Mouse (Mus musculus): ENCODE data around the gene Kcnj2. TPM values are rescaled to one million over a fixed set of nuclear protein-coding genes. Genes with fewer than 3 reads are reported as not detected.

The Kcnj2 gene
- polyA plus RNA-seq, 1 experiment from 2014 or later: 1.3 TPM

DNA sequence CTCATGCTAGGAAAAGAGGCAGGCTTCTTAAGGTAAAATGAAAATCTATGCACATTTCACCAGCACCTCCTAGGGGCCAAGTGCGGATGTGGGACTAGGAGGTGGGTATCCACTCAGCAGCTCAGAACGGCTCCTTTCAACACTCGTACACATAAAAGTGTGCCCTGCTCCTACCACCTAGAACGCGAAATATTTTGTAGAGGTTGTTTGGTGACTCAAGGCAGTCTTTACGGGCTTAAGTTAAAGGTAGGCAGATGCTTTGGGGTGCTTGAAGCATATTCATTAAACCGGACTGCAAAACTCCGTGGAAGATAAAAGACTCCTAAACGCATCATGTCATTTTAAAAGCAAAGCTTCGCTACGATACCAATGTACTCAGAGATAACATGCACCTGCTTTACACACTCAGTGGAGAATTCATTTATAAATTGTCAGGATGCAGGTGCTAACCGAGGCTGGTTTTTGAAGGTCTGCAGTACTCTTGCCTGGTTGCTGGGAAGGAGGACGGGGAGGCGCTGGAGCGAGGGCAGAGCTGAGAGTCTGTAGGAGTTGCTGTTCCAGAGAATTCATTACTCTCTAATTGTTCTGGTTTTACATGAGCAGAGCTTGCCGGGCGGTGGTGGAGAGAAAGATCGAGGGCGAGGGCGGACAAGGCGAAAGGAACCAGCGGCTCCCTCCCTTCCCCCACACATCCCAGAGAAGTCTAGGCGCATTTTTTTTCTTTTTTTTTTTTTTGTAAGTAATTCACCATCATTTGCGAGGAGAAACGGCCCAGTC, 1.0 kb upstream of the Kcnj2 start:
- Histone ChIP-seq H3K4me1 (0 out of 2 replicates have a peak, but pooled peaks cover 6% of the 10 kb centered on the region), H3K9me3 (no peaks in the 10 kb centered on the region), H3K4me3 (peak overlapping the region; percentile 48), H3K4me2 (replicated peaks) (peak overlapping the region; percentile 82), H3K27ac (no peak overlapping the region), H3K27me3 (replicated peaks) (0 out of 2 replicates have a peak, but pooled peaks cover 3% of the 10 kb centered on the region), H3K36me3 (no peaks in the 10 kb centered on the region), H3K9ac (peak overlapping the region; percentile 33; the same call in 1 of the 2 replicates)
- peak; percentile 14; the same call in 1 of the 2 replicates for ATAC-seq (ENCODE audit: low FRiP score, low read depth)
- under 1% methylated on average over 25 of the region's 25 CpGs for WGBS

DNA sequence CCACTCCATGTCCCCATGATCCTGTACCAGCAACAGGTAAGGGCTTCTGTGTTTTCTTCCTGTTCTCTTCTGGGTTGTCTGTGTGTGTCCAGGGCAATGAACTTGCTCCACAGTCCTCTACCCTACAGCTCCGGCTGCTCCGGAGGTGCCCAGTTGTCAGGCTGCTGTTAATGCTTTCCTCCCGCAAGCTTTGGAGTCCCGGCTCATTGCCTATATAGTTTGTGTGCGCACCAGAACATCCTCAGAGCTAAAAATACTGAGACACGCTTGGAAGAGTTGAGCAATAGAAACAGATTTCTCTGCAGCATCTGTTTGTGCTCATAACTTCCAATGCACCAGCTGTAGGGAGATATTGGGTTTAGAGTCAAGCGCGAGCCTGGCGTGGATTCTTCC, 331 bp downstream of the Kcnj2 start:
- peak; percentile 74 for ATAC-seq (ENCODE audit: low FRiP score, low read depth)
- Histone ChIP-seq H3K9ac (0 out of 2 replicates have a peak overlapping the region, but pooled peaks have one; percentile 0), H3K27me3 (replicated peaks) (0 out of 2 replicates have a peak, but pooled peaks cover 3% of the 10 kb centered on the region), H3K4me1 (0 out of 2 replicates have a peak, but pooled peaks cover 6% of the 10 kb centered on the region), H3K27ac (no peak overlapping the region), H3K4me2 (replicated peaks) (peak overlapping the region; percentile 82), H3K9me3 (no peaks in the 10 kb centered on the region), H3K4me3 (peak overlapping the region; percentile 48), H3K36me3 (no peaks in the 10 kb centered on the region)
- WGBS: 3% methylated on average over 9 of the region's 9 CpGs

DNA sequence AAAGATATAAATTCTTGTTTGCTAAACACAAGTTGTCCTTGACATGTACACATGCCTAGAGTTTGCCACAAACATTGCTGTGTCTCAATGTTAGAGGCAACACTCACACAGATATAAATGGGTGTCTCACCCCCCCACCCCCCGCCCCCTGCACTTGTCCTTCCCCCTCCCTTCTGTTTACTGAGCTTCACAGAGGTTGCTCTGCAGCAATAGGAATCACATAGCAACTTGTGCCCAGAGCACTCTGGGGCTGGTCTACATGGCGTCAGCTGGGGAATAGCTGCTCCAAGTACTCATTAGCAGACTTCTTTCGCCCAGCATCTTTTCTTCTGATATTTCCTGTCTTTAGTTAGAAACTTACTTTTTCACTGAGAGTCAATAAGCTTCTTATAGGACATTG, 1.8 kb downstream of the Kcnj2 start:
- 73% methylated on average over 3 of the region's 3 CpGs for WGBS
- H3K4me2 ChIP-seq (replicated peaks): peak overlapping the region; percentile 82; the same call in 1 of the 2 replicates

DNA sequence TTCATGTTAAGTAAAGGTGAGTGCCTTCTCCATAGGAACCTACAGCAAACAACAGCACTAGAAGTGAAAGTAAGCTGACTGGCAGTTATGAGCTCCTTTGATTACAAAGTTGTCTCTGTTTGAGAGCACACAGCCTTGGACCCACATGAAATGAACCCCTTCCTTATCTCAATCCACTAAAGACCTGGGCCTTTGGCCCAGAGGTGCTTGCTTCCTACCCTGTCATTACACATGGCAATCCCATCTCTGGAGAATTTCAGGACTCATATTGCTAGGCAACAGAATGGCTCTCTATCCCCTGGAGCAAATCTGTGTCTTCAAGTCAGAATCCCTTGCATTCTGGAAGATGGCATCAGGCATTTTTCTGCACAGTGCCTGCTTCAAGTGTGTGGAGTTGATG, 4.5 kb downstream of the Kcnj2 start:
- H3K4me1 ChIP-seq: 0 out of 2 replicates have a peak, but pooled peaks cover 6% of the 10 kb centered on the region
- H3K4me3 ChIP-seq: no peak overlapping the region
- no peak overlapping the region for H3K27ac ChIP-seq
- no peak for ATAC-seq (ENCODE audit: low FRiP score, low read depth)
- no peaks in the 10 kb centered on the region for H3K9me3 ChIP-seq
- 0 out of 2 replicates have a peak, but pooled peaks cover 3% of the 10 kb centered on the region for H3K27me3 ChIP-seq (replicated peaks)
- no peak overlapping the region for H3K4me2 ChIP-seq (replicated peaks)
- H3K36me3 ChIP-seq: no peaks in the 10 kb centered on the region
- H3K9ac ChIP-seq: no peak overlapping the region

More for the DNA sequence above, 1.8 kb downstream of the Kcnj2 start:
- 0 out of 2 replicates have a peak, but pooled peaks cover 6% of the 10 kb centered on the region for H3K4me1 ChIP-seq
- H3K36me3 ChIP-seq: no peaks in the 10 kb centered on the region
- H3K4me3 ChIP-seq: no peak overlapping the region
- no peak overlapping the region for H3K27ac ChIP-seq
- H3K9ac ChIP-seq: no peak overlapping the region
- no peak for ATAC-seq (ENCODE audit: low FRiP score, low read depth)
- H3K27me3 ChIP-seq (replicated peaks): 0 out of 2 replicates have a peak, but pooled peaks cover 3% of the 10 kb centered on the region
- H3K9me3 ChIP-seq: no peaks in the 10 kb centered on the region

DNA sequence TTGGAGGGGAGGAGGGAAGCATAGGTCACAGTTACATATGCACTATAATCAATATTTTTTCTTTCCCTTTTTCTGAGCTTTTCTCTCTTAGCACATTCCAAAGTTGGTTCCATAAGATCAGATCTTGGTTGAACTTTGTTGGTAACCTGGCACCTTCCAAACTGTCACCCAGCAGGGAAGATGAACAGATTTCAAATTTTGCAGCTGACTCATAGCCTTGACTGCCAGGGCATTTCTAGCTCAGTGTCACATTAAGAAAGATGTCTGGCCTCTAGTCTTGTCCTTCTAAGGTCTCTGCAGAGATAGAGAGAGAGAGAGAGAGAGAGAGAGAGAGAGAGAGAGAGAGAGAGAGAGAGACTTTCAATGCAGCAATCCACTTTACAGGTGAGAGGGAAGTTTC, 8.2 kb downstream of the Kcnj2 start:
- Histone ChIP-seq H3K4me3 (no peak overlapping the region), H3K4me1 (no peaks in the 10 kb centered on the region), H3K9me3 (no peaks in the 10 kb centered on the region), H3K36me3 (no peaks in the 10 kb centered on the region), H3K27me3 (replicated peaks) (no peaks in the 10 kb centered on the region), H3K9ac (no peak overlapping the region), H3K4me2 (replicated peaks) (no peak overlapping the region), H3K27ac (no peak overlapping the region)
- ATAC-seq (ENCODE audit: low FRiP score, low read depth): no peak

DNA sequence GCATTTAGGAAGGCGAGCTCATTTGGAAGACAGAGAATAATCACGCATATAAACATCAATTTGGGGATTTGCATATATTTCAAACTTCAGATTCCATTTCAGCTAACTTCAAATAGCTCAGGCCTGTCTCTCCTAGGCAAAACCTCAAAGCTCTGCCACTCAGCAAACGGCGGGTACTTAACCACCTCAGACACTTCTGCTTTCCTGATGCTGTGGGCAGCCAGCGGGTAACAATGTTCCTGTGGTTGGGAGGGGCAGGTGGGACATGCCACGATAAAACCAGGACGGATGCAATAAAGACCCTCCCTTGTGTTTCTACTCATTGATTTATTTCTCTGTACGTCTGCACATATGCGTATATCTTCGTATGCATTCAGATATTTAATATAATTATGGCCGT, 12.1 kb downstream of the Kcnj2 start:
- ATAC-seq (ENCODE audit: low FRiP score, low read depth): no peak
- H3K4me1 ChIP-seq: no peaks in the 10 kb centered on the region
- H3K27me3 ChIP-seq (replicated peaks): no peaks in the 10 kb centered on the region
- no peak overlapping the region for H3K9ac ChIP-seq
- no peak overlapping the region for H3K27ac ChIP-seq
- no peak overlapping the region for H3K4me2 ChIP-seq (replicated peaks)
- H3K4me3 ChIP-seq: no peak overlapping the region
- WGBS: 89% methylated on average over 11 of the region's 11 CpGs
- no peaks in the 10 kb centered on the region for H3K9me3 ChIP-seq
- no peaks in the 10 kb centered on the region for H3K36me3 ChIP-seq

DNA sequence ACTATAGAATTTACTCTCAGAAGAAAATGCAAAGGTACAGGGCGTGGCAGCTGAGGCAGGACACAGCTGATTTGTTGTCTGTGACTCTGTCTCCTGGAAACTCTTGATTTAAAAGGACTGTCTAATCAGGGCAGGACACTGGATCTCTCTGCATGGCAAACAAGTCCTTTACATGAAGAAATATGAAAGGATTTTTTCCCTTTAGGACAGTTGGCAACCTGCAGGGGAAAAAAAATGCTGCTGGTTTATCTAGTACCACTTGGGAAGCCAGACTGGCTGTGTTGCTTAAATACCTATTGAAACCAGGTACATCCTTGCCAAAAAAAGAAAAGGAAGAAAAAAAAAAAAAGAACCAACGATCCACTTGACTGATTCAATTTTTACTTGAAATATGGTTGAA, 17.0 kb downstream of the Kcnj2 start:
- H3K36me3 ChIP-seq: no peaks in the 10 kb centered on the region
- no peak for ATAC-seq (ENCODE audit: low FRiP score, low read depth)
- H3K4me2 ChIP-seq (replicated peaks): no peak overlapping the region
- H3K4me1 ChIP-seq: no peaks in the 10 kb centered on the region
- no peak overlapping the region for H3K4me3 ChIP-seq
- 88% methylated on average over 2 of the region's 2 CpGs for WGBS
- no peak overlapping the region for H3K9ac ChIP-seq
- H3K27ac ChIP-seq: no peak overlapping the region
- no peaks in the 10 kb centered on the region for H3K27me3 ChIP-seq (replicated peaks)
- H3K9me3 ChIP-seq: no peaks in the 10 kb centered on the region

DNA sequence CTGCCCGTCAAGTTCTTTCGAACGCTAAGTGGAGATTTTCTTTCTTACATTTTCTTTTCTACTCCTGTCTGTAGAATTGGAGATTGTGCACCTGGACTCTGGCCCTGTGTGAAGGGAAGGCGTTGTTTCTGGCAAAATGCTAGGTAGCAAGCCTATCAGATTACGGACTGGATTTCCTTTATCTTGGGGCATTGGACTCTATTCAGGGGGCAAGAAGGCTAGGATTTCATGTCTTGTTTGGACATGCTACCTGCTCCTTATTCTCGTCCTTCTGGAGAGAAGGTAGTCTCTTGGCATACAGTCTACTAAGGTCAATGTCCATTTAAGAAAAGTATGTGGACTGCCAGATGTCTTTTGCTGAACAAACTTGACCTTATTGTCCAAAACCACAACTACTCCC, 21.0 kb downstream of the Kcnj2 start:
- no peak for ATAC-seq (ENCODE audit: low FRiP score, low read depth)
- no peaks in the 10 kb centered on the region for H3K36me3 ChIP-seq
- no peak overlapping the region for H3K4me2 ChIP-seq (replicated peaks)
- no peaks in the 10 kb centered on the region for H3K9me3 ChIP-seq
- 86% methylated on average over 6 of the region's 6 CpGs for WGBS
- no peak overlapping the region for H3K4me3 ChIP-seq
- H3K27ac ChIP-seq: no peak overlapping the region
- H3K27me3 ChIP-seq (replicated peaks): no peaks in the 10 kb centered on the region
- H3K9ac ChIP-seq: no peak overlapping the region
- H3K4me1 ChIP-seq: peaks cover 5% of the 10 kb centered on the region; the same call in 1 of the 2 replicates

DNA sequence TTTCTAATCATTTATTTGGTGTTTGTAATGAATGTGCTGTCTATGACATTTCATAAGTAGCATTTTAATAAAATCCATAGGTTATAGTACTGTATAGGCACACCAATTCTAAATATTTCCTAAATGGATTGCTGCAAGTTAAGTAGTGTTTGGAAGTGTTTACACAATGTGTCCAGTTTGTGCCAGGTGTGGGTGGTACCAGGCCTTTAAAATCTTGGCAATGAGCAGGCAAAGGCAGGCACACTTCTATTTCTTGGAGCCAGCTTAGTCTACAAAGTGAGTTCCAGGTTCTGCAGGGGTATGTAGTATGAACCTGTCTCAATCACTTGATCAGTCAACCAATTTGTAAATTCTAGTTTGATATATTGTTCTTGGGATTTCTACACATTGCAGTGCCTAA, 22.3 kb downstream of the Kcnj2 start:
- peaks cover 5% of the 10 kb centered on the region; the same call in 1 of the 2 replicates for H3K4me1 ChIP-seq
- no peaks in the 10 kb centered on the region for H3K36me3 ChIP-seq
- H3K9ac ChIP-seq: no peak overlapping the region
- no peak overlapping the region for H3K4me2 ChIP-seq (replicated peaks)
- H3K4me3 ChIP-seq: no peak overlapping the region
- ATAC-seq (ENCODE audit: low FRiP score, low read depth): no peak
- no peaks in the 10 kb centered on the region for H3K27me3 ChIP-seq (replicated peaks)
- no peak overlapping the region for H3K27ac ChIP-seq
- H3K9me3 ChIP-seq: no peaks in the 10 kb centered on the region

DNA sequence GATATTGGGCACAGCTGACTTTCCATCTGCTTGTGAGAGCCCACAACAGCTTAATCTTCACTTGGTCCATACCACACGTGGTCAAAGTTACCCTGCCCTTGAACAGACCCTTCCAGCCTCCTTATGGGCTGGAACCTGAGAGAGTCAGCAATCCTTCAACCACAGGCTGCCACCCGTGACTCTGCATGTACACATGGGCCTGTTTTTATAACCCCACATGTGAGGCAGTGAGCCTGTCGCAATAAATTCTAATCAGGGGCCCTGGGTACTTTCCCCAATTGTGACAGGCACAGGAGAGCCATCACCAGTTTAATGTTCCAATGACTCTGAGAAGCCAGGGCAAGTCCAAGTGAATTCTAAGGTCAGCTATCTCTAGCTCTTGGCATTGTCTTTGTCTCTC, 22.8 kb downstream of the Kcnj2 start:
- H3K9ac ChIP-seq: no peak overlapping the region
- no peak overlapping the region for H3K4me2 ChIP-seq (replicated peaks)
- H3K36me3 ChIP-seq: no peaks in the 10 kb centered on the region
- no peak for ATAC-seq (ENCODE audit: low FRiP score, low read depth)
- WGBS: 36% methylated on average over 3 of the region's 3 CpGs
- H3K27ac ChIP-seq: no peak overlapping the region
- H3K4me1 ChIP-seq: peaks cover 5% of the 10 kb centered on the region; the same call in 1 of the 2 replicates
- H3K4me3 ChIP-seq: no peak overlapping the region
- H3K9me3 ChIP-seq: no peaks in the 10 kb centered on the region
- H3K27me3 ChIP-seq (replicated peaks): no peaks in the 10 kb centered on the region

DNA sequence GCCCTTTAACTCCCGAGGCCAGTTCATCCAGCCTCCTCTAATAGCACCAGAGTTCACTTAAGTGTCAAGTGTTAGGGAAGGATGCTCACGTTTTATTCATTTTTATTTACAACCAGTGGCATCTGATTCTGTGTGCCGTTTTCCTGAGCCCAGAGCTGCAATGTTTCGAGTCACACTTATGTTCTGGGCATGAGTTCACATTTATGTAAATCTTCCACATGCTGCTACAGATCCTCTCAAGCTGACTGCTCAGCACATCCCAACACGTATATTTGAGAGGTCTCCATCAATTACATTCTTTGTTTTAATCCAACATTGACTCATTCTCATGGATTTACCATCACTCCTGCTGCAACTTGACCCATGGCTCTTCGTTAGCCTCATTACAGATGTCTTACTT, 25.2 kb downstream of the Kcnj2 start:
- H3K4me3 ChIP-seq: no peak overlapping the region
- ATAC-seq (ENCODE audit: low FRiP score, low read depth): no peak
- 86% methylated on average over 6 of the region's 6 CpGs for WGBS
- no peak overlapping the region for H3K27ac ChIP-seq
- no peak overlapping the region for H3K9ac ChIP-seq
- H3K4me2 ChIP-seq (replicated peaks): no peak overlapping the region
- H3K4me1 ChIP-seq: peaks cover 5% of the 10 kb centered on the region; the same call in 1 of the 2 replicates
- H3K27me3 ChIP-seq (replicated peaks): no peaks in the 10 kb centered on the region
- no peaks in the 10 kb centered on the region for H3K36me3 ChIP-seq
- H3K9me3 ChIP-seq: no peaks in the 10 kb centered on the region

DNA sequence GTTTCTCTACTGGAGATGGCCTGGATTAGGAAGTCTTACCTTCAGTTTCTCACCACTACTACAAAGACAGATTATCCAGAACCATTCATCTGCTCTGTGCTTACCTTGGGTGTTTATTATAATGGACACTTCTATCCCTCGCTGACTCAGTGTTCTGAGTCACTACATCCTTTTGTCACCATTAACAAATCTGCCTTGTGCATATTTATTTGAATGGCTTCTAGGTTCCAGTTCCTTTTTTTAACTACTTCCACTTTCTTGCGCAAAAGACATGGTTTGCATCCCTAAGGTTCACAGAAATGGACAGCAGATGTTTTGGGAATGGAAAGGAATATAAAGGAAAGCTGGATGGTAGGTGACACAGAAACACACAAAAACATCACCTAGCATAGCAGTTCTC, 27.0 kb downstream of the Kcnj2 start:
- ATAC-seq (ENCODE audit: low FRiP score, low read depth): no peak
- Histone ChIP-seq H3K36me3 (no peaks in the 10 kb centered on the region), H3K9ac (no peak overlapping the region), H3K4me2 (replicated peaks) (no peak overlapping the region), H3K4me3 (no peak overlapping the region), H3K27me3 (replicated peaks) (no peaks in the 10 kb centered on the region), H3K4me1 (peaks cover 5% of the 10 kb centered on the region; the same call in 1 of the 2 replicates), H3K9me3 (no peaks in the 10 kb centered on the region), H3K27ac (no peak overlapping the region)
- WGBS: 92% methylated on average over 2 of the region's 2 CpGs

DNA sequence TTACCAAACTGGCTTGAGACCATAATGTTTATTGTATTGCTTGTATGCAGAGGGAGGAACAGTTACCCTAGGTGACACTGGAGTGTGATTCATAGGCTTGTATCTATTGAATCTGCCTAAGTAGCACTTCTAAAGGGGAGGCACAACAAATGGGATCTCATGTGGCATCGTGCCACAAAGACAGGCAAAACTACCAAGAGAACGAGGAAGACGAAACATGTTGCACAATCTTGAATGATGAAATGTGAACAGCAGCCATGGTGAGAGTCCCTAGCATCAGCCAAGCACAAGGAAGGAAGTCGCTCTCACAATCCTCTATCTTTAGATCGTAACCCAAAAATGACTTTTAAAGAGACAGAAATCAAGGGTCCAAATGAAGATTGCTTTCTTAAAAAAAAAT, 30.6 kb downstream of the Kcnj2 start:
- no peak overlapping the region for H3K9ac ChIP-seq
- H3K9me3 ChIP-seq: no peaks in the 10 kb centered on the region
- ATAC-seq (ENCODE audit: low FRiP score, low read depth): no peak
- no peaks in the 10 kb centered on the region for H3K27me3 ChIP-seq (replicated peaks)
- no peak overlapping the region for H3K27ac ChIP-seq
- H3K4me2 ChIP-seq (replicated peaks): no peak overlapping the region
- H3K4me1 ChIP-seq: no peaks in the 10 kb centered on the region
- H3K4me3 ChIP-seq: no peak overlapping the region
- H3K36me3 ChIP-seq: no peaks in the 10 kb centered on the region
- 90% methylated on average over 5 of the region's 5 CpGs for WGBS
